Mouse (Mus musculus) lung, adult 2 months (tissue): ENCODE data around the gene Git2.

ENCODE experiments used
- CTCF ChIP-seq: fragments of 200-500 bp; IDR thresholded peaks from 2 replicates; pipeline ENCODE4 v1.5.1; 2011; ENCODE audit warnings: mild to moderate bottlenecking, low read length, control low read depth; ENCODE audit not compliant: insufficient read depth
- POLR2A ChIP-seq: fragments of 200-500 bp; IDR thresholded peaks from 2 replicates; pipeline ENCODE4 v1.6.1; 2011; ENCODE audit warnings: low read depth, mild to moderate bottlenecking, control low read depth, low read length, borderline replicate concordance; ENCODE audit errors: extremely low read depth

DNA sequence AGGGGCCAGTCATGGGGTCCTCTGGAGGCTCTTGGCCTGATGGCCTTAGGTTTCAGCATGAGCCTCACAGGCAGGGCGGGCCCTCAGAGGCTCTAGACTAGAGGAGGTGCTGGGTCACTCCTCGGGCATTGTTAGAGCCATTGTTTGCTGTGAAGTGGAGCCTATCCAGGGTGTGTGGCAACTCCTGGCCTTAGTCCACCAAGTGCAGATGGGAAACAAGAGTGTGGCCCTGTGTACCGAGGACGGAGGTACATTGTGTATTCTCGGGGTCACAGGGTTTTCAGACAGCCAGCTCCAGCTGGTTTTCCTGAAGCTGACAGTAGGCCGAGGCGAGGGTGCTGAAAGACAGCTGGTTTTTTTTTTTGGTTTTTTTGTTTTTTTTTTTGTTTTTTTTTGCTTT, 18.0 kb upstream of the Git2 start:
- TF ChIP-seq POLR2A = no peak
- no peak for TF ChIP-seq CTCF
